Mouse (Mus musculus) retina, adult 2 months (tissue): ENCODE data around the gene Rps15.

Experiments used
- DNase-seq: peaks from one replicate; pipeline ENCODE4 v3.0.0-alpha.2; 2012; ENCODE audit warnings: low read depth, low spot score

Gene Rps15

DNA sequence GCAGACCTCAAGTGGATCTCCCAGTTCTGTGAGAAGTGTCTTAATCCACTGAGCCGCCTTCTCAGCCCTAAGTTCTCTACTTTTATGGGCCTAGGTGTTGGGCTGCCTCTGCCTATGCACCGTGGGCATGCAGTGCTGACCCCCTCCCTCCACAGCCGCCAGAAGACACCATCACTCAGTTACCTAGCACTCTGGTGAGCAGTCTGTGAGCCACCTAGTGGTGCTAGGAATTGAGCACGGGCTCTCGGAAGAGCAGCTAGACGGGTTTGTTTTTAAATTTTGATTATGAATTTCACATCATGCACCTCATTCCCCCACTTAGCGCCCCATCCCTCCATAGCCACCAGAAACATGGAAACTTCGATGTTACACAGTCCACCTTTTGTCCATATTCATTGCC is 3.6 kb upstream of the Rps15 start:
- no peak for DNase-seq

DNA sequence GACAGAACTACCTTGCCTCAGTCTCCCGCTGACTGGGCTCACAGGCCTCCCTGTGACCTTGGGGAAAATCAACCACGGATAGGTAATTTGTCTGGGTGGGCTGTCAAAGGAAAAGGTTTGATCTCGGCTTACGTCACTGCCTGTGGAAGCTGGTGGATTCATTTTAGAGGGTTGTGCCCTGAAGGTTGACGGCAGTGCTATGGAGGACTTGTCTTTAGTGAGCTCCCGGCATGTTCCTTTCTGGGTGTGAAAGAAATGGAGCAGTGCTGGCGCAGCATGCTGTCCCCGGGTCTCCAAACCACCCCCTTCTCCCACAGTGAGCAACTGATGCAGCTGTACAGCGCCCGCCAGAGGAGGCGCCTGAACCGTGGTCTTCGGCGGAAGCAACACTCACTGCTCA is 1.1 kb downstream of the Rps15 start:
- DNase-seq: no peak

DNA sequence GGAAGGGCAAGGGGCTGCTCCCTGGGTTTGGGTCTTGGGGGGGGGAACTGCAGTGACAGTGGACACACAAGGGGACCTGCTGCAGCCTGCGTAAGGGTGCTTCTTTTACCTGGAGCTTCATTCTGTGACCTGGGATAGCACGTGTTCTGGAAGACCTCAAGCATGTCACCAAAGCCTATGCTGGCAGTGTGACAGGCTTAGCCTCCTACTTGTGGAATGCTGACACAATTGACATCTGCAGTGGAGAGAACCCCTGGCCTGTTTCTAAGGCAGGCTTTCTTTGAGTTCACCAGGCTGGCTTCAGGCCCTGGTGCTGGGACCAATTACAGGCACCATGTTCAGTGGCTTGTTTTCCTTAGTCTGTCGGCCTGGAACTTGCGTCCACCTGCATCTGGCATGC is 2.1 kb downstream of the Rps15 start:
- DNase-seq: no peak

DNA sequence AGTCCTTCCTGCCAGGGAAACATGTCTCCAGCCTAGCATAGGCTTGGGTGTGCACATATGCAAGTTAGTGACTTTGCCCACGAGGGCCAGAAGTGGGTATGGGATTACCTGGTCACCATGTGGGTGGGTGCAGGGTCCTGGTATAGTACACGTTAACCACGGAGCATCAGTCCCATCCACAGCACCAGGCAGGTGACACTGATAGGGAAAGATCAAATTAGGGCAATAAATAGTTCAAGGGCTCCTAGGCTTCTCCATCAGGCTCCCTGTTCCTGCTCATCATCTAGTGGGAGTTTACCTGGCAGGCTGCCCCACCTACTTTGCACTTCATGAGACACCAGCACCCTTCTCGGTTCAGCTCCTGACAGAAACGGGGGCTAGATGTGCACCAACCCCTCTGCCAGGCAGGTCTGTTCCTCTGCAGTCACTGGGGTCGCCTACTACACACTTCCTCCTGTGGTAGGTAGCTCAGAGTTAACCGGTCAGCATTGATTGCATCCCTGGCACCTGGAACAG is 2.6 kb downstream of the Rps15 start:
- DNase-seq: no peak

DNA sequence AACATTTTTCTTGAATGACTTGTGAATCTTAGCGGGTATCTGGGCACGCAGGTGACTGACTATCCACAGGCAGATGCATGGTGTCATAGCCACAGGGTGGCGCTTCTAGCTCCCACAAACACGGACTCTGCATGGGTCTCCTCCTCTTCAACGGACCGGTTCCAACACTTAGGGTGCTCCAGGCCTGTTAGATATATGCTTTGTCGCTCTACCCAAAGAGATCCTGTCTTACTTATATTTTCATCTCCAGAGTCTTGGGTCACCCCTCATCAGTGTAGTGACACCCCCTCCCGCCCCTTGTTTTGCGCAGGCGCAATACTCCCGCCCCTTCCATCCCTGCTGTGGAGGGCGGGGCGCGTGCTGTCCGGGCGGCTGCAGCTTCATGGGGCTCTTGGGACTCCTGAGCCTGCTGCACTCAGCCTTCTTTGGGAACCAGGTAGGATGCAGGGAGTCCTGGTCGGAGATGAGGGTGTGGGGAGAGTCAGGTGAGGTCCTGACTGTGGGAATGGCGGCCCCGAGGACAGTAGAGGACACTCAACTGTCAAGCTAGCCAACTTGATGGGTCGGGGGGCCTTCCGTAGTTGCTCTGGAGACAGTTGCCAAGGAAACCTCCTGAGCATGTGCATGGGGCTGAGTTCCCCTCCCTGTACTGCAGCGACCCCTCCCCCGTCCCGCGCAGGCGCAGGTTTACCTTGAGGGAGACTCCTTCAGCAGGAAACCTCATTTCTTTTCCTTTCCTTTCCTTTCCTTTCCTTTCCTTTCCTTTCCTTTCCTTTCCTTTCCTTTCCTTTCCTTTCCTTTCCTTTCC is 3.6 kb downstream of the Rps15 start, which contains the start of gene Apc2:
TSS of gene Apc2 (plus strand) at position 360 of the 808 bp plus-strand sequence.
- peak; percentile 57 for DNase-seq

DNA sequence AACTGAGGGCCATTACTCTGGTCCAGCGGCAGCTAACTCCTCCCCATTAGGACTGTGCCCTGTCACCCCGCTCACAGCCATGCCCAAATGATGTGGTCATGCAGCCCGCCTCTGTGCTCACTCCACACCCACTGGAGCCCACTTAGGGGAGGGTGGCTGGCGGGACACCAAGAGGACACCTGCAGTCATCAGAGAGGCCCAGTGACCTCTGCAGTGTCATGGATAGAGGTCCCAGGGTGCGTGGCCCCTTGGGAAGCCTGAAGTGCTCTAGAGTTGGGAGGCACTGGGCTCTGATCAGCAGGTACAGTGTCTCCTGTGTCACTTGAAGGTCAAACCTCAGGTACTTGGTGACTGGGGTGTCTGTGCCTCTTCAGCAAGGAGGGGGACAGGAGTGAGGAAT is 4.6 kb downstream of the Rps15 start:
- no peak for DNase-seq

DNA sequence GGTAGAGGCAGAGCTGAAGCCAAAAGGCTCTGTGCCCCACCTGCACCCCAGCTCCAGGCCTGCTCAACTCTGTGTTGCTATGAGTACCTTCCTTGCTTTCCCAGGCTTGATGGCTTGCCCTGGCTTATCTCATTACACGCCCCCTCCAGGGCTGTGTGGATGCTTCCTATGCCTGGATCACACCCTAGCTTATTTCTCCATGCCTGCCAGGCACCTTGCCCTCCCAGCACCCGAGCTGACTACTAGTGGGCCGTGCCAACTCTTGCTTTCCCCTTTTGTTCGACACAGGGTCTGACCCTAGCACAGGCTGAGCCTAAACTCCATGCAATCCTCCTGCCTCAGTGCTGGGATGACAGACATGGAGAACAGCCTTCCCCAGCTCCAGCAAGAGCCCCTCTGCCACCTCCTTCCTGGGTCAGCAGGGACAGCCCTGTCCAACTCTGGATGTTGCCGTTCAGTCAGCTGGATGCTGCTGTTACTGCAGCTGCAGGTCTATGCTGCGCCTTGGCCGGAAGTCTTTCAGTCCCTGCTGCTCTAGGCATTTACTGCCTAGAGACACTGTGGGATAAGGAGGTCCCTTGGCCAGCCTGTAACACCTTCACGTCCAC is 5.4 kb downstream of the Rps15 start:
- no peak for DNase-seq

DNA sequence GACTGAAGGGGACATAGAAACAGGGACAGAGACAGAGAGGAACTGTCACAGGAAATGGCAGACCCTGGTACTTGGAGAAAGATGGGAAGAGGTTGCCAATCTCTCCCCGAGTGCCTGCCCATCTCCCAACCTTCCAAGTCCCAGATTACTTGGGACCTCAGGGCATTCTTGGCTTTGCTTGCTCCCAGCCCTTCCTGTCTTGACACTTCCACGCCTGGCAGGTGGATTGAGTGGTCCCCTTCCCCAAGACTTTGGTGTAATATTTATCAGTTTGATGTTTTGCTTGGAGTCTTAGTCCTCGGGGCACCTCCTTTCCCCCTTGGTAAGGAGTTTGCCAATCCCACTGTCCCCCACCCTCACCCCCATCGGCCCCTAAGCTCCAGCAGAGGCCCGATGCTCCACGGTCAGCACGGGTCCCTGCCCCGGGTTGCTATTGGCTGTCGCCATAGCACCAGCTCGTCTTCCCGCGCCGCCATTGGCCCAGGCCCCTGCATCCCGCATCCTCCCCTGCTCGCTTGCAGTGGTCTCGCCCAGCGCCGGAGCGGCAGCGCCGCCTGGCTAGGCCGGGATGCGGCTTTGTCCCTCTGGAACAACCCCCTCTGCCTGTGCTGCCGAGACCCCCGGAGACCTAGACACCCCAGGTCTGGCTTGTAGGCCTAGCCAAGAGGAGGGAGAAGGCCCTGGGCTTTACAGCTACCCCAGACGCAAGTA is 6.5 kb downstream of the Rps15 start:
- DNase-seq: no peak

DNA sequence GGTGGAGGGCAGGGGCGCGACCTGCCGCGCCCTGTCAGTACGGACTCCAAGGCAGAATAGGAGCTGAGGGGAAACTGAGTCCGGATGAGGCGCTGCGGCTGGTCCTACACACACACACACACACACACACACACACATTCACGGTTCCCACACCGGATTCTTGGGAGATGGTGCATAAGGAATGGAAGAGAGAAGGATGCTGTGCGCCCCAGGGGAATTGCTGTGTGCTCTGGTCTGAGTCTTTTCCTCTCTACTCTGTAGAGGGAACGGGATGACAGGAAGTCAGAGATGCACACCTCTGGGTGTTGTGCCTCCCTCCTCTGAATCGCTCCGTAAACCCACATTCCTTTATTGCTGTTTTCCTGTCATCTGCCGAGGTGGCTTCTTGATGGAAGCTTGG is 7.0 kb downstream of the Rps15 start:
- DNase-seq: no peak

DNA sequence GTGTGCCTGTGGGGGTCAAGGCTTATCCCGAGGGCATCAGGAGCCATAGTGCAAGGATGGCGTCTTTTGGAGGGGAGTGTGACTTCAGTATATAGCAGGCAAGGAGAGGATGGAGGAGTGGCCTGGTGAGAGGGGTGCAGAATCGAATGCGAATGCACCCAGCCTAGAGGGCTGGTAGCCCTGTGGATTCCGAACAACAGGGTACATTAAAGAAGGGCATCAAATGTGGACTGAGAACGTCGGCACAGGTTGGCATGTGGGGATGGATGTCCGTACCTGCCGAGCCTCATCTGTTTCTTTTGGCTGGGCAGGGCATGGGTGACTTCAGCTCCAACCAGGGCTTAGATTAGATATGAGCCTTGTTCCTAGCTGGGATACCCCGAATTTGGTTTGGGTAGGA is 7.6 kb downstream of the Rps15 start:
- DNase-seq: no peak

DNA sequence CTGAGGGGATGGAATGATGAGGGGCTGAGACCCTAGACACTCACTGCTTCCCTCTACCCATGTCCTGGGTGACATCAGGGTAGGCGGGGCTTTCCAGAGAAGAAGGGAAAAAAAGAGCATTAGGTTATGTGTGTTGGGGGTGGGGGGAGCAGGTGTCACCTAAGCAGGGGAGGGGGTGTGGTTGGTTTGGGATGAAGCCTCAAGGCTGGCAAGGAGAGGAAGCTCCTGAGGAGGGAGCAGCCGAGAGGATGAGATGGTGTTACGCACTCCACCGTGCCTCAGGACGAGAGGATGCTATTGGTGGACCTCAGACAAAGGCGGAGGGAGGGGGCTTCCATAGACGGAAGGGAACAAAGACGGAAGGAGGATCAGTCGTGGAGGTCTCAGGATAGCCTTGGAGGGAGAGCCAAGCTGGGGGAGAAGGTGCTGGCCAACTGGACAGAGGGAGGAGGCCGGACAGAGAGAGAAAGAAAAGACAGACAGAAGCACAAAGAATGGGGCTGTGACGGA is 8.5 kb downstream of the Rps15 start:
- DNase-seq: no peak

DNA sequence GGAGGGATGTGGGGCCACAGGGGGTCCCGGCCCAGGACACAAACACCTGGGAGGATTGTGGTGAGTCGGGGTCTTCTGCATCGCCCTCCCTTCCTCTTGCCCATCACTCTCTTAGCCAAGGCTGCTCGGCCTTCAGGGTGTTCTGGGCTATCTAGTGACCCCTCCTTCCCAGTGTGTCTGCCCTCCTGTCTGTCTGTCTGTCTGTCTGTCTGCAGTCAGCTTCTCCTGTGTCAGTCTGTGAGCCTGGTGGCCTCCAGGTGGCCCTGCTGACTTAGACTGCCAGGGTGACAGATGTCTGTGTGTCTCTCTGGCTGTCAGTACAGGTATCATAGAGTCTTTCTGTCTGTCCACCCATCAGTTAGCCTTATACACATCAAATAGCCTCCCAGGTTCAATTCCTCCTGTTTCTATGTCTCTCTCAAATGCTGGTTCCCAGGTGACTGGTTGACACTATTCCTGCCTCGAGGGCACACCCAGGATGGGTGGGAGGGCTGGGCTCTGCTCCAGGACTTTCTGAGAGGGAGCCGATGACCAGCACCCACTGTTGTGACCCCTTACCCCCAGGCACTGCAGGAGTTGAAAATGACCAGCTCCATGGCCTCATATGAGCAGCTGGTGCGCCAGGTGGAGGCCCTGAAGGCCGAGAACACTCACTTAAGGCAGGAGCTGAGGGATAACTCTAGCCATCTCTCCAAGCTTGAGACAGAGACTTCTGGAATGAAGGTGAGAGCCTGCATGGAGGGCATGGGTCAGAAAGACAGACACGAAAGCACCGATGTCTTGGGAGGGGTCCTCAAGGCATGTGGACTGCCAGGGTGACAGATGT is 9.2 kb downstream of the Rps15 start:
- DNase-seq: no peak

DNA sequence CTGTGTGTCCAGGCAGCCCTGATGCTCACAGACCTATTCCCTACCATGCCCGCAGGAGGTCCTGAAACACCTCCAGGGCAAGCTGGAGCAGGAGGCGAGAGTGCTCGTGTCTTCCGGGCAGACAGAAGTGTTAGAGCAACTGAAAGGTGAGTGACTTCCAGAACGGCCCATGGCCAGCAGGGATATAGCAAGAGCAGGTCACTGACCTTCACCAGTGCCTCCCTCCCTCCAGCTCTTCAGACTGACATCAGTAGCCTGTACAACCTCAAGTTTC is 9.8 kb downstream of the Rps15 start:
- no peak for DNase-seq

DNA sequence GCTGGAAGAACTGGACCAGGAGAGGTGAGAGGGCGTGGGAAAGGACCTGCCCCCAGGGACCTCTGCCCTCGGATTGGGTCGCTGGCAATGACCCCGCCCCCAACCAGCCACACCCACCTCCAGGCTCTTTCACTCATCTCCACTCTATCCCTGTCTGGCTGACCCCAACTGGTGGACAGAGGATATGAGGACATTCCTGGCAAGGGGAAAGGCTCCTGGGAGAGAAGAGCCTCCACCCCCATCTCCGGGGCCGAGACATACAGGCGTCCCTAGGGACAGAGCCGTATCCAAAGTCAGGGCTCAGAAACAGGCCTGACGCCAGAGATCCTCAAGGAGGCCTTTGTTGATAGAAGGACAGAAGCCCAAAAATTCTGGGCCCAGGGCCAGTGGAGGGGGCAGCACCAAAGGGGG is 10.2 kb downstream of the Rps15 start:
- DNase-seq: no peak

DNA sequence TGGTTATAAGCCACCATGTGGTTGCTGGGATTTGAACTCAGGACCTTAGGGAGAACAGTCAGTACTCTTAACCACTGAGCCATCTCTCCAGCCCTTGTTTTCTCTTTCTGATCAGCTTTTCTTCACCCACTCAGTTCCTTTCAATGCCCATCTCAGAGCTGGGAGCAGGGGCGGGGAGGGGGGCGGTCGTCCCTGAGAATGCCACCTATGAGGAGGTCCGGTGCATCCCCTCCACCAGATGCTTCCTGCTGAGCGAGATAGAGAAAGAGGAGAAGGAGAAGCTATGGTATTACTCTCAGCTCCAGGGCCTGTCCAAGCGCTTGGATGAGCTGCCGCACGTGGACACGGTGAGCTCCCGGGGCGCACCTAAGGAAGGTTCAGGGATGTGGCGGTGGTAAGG is 12.2 kb downstream of the Rps15 start:
- no peak for DNase-seq

DNA sequence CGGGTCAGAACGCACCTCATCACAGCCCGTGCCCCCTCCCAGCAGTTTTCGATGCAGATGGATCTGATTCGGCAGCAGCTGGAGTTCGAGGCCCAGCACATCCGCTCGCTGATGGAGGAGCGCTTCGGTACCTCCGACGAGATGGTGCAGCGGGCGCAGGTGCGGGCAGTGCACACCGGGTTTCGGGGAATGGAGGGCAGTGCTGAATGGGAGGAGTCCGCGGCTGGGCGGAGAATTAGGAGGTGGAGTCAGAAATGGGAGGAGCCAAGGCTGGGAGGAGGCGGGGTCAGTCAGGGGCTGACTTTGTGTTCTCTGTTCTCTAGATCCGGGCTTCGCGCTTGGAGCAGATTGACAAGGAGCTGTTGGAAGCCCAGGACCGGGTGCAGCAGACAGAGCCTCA is 12.6 kb downstream of the Rps15 start:
- no peak for DNase-seq

DNA sequence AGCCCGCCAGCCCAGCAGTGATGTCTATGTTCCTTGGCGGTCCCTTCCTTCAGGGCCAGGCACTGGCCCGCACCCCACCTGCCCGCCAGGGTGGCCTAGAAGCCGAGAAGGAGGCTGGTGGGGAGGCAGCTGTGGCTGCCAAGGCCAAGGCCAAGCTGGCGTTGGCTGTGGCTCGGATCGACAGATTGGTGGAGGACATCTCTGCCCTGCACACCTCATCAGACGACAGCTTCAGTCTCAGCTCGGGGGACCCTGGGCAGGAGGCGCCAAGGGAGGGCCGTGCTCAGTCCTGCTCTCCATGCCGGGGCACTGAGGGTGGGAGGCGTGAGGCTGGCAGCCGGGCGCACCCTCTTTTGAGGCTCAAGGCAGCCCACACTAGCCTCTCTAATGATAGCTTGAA is 19.3 kb downstream of the Rps15 start:
- DNase-seq: no peak

DNA sequence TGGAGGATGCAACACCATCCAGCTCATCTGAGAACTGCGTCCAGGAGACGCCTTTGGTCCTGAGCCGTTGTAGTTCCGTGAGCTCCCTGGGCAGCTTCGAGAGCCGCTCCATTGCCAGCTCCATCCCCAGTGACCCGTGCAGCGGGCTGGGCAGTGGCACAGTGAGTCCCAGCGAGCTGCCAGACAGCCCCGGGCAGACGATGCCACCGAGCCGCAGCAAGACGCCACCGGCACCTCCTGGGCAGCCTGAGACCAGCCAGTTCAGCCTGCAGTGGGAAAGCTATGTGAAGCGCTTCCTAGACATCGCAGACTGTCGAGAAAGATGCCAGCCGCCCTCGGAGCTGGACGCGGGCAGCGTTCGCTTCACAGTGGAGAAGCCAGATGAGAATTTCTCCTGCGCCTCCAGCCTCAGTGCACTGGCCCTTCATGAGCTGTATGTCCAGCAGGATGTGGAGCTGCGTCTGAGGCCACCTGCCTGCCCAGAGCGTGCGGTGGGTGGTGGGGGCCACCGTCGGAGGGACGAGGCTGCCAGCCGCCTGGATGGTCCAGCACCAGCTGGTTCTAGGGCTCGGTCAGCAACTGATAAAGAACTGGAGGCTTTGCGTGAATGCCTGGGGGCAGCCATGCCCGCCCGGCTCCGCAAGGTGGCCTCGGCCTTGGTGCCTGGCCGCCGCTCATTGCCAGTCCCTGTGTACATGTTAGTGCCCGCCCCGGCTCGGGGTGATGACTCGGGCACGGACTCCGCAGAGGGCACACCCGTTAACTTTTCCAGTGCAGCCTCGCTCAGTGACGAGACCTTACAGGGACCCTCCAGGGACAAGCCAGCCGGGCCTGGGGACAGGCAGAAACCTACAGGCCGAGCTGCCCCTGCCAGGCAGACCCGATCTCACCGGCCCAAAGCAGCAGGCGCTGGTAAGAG is 20.6 kb downstream of the Rps15 start:
- DNase-seq: no peak

DNA sequence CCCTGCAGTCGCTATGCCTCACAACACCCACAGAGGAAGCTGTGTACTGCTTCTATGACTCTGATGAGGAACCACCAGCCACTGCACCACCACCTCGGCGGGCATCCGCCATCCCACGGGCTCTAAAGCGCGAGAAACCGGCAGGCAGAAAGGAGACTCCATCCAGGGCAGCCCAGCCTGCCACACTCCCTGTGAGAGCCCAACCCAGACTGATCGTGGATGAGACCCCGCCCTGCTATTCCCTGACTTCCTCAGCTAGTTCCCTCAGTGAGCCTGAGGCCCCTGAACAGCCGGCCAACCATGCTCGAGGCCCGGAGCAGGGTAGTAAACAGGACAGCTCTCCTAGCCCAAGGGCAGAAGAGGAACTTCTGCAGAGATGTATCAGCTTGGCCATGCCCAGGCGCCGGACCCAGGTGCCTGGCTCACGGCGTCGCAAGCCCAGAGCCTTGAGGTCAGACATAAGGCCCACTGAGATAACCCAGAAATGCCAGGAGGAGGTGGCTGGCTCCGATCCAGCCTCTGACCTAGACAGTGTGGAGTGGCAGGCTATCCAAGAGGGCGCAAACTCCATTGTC is 21.5 kb downstream of the Rps15 start:
- no peak for DNase-seq

DNA sequence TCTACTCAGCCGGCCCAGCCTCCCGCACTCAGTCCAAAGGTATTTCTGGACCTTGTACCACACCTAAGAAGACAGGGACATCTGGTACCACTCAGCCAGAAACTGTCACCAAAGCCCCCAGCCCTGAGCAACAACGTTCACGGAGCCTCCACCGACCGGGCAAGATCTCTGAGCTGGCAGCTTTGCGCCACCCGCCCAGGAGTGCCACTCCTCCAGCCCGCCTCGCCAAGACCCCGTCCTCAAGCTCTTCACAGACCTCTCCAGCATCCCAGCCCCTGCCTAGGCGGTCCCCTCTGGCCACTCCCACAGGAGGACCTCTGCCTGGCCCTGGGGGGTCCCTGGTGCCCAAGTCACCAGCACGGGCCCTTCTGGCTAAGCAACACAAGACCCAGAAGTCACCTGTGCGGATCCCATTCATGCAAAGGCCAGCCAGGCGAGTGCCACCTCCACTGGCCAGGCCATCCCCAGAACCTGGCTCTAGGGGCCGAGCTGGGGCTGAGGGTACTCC is 22.3 kb downstream of the Rps15 start:
- no peak for DNase-seq
